Mouse (Mus musculus) ES-E14 (cell line): ENCODE measurements at regions not wholly inside any gene's neighbourhood (a gene's known extent, or its start where the extent isn't known, plus 50 kb on each side); places are given as distances from the start of the nearest gene placed in this dataset.

Experiments used
- MAFK ChIP-seq: IDR thresholded peaks from 2 replicates; pipeline ENCODE4 v1.6.1; 2014; ENCODE audit warnings: mild to moderate bottlenecking, low read depth, low read length, inconsistent platforms; ENCODE audit not compliant: insufficient read depth
- ZNF384 ChIP-seq: IDR thresholded peaks from 2 replicates; pipeline ENCODE4 v1.6.1; 2012; ENCODE audit warnings: low read depth, low read length, inconsistent platforms

- TF ChIP-seq ZNF384 (no peak), MAFK (no peak)
Measured at GRCm38 (mm10) chr3:39961836-39962640, 569.0 kb upstream of the Intu start.
